Mouse (Mus musculus) CH12.LX (cell line): ENCODE measurements at regions not wholly inside any gene's neighbourhood (a gene's known extent, or its start where the extent isn't known, plus 50 kb on each side); places are given as distances from the start of the nearest gene placed in this dataset.

Source experiments
- CTCF ChIP-seq, 2 experiments: IDR thresholded peaks in 1 of 2; conservative IDR thresholded peaks in 1 of 2; 2 replicates each; pipeline ENCODE4 v1.5.1; 2011 to 2012; ENCODE audit warnings: low read depth in 2 of 2, low read length in 2 of 2, improper control_type of control experiment in 1 of 2, inconsistent platforms in 1 of 2, mild to moderate bottlenecking in 1 of 2, moderate library complexity in 1 of 2
- ELF1 ChIP-seq: IDR thresholded peaks from 2 replicates; pipeline ENCODE4 v1.6.1; 2014; ENCODE audit warnings: low read depth, mild to moderate bottlenecking, inconsistent platforms, low read length, improper control_type of control experiment
- EP300 ChIP-seq: IDR thresholded peaks from 2 replicates; pipeline ENCODE4 v1.6.1; 2011; ENCODE audit warnings: low read length, improper control_type of control experiment
- GABPA ChIP-seq: IDR thresholded peaks from 2 replicates; pipeline ENCODE4 v1.6.1; 2012; ENCODE audit warnings: low read depth, low read length, improper control_type of control experiment, inconsistent platforms; ENCODE audit not compliant: insufficient replicate concordance
- JUND ChIP-seq: conservative IDR thresholded peaks from 2 replicates; pipeline ENCODE4 v1.6.1; 2011; ENCODE audit warnings: low read depth, low read length, improper control_type of control experiment
- MAFK ChIP-seq: IDR thresholded peaks from 2 replicates; pipeline ENCODE4 v1.6.1; 2011; ENCODE audit warnings: low read length, improper control_type of control experiment; ENCODE audit not compliant: insufficient replicate concordance
- MEF2A ChIP-seq: IDR thresholded peaks from 2 replicates; pipeline ENCODE4 v1.6.1; 2014; ENCODE audit warnings: low read depth, mild to moderate bottlenecking, inconsistent platforms, low read length, improper control_type of control experiment, borderline replicate concordance
- MXI1 ChIP-seq: IDR thresholded peaks from 2 replicates; pipeline ENCODE4 v1.6.1; 2011; ENCODE audit warnings: mild to moderate bottlenecking, low read depth, low read length, improper control_type of control experiment
- POLR2A ChIP-seq: IDR thresholded peaks from 2 replicates; pipeline ENCODE4 v1.6.1; 2011; ENCODE audit warnings: low read depth, mild to moderate bottlenecking, improper control_type of control experiment, low read length
- POLR2AphosphoS2 ChIP-seq: IDR thresholded peaks from 2 replicates; pipeline ENCODE4 v1.6.1; 2011; ENCODE audit warnings: low read depth, low read length, improper control_type of control experiment
- USF1 ChIP-seq: IDR thresholded peaks from 2 replicates; pipeline ENCODE4 v1.6.1; 2014; ENCODE audit warnings: low read depth, mild to moderate bottlenecking, inconsistent platforms, low read length, improper control_type of control experiment
- ZNF384 ChIP-seq: IDR thresholded peaks from 2 replicates; pipeline ENCODE4 v1.6.1; 2012; ENCODE audit warnings: low read depth, low read length, improper control_type of control experiment, inconsistent platforms

- no peak for TF ChIP-seq MAFK
- TF ChIP-seq JUND = no peak
- no peak for TF ChIP-seq USF1
- no peak for TF ChIP-seq MEF2A
- no peak for TF ChIP-seq ELF1
- TF ChIP-seq POLR2A = no peak
- no peak for TF ChIP-seq MXI1
- TF ChIP-seq EP300 = no peak
- no peak for TF ChIP-seq CTCF (conservative IDR thresholded peaks at IDR 0.05 in 1 of 2, IDR thresholded peaks at IDR 0.05 in 1 of 2; ENCODE audit: low read depth in 2 of 2, low read length in 2 of 2)
- no peak for TF ChIP-seq POLR2AphosphoS2
- TF ChIP-seq GABPA = no peak
- TF ChIP-seq ZNF384 = no peak
These were observed 132.3 kb upstream of the Azi2 start for GRCm38 (mm10) chr9:117907895-117908424.
